Mouse (Mus musculus) liver, embryonic 15.5 days (tissue): ENCODE measurements around the gene Elof1. TPM values are rescaled to one million over a fixed set of nuclear protein-coding genes. Genes with fewer than 3 reads are reported as not detected.
A peak's percentile ranks its signal among the peaks of the same experiment; 100 is the strongest.
"Not testable (repeated sequence)": the region's sequence is repeated elsewhere in the genome, so short reads cannot be mapped to it uniquely, and the experiment has no call there.

ENCODE experiments used
- ATAC-seq: fragments of 200-750 bp; cut with Nextera tagmentation; 2 replicates; pipeline ENCODE4 v1.8.0; 2017; ENCODE audit warnings: moderate number of reproducible peaks, mild to moderate bottlenecking, moderate library complexity; ENCODE audit not compliant: insufficient read depth
- H3K27ac ChIP-seq: fragments of 300-500 bp; sonication (generic); replicated peaks from 2 replicates; pipeline ENCODE4 v1.5.1; 2015; ENCODE audit warnings: mild to moderate bottlenecking, inconsistent platforms
- H3K27me3 ChIP-seq: fragments of 300-500 bp; sonication (generic); 2 replicates; pipeline ENCODE4 v1.6.1; 2015; ENCODE audit warnings: mild to moderate bottlenecking, inconsistent platforms
- H3K36me3 ChIP-seq: fragments of 300-500 bp; sonication (generic); replicated peaks from 2 replicates; pipeline ENCODE4 v1.6.1; 2015; ENCODE audit warnings: moderate library complexity, mild to moderate bottlenecking, inconsistent platforms
- H3K4me1 ChIP-seq: fragments of 300-500 bp; sonication (generic); replicated peaks from 2 replicates; pipeline ENCODE4 v1.6.1; 2015; ENCODE audit warnings: inconsistent platforms
- H3K4me2 ChIP-seq: fragments of 300-500 bp; sonication (generic); 2 replicates; pipeline ENCODE4 v1.6.1; 2015; ENCODE audit warnings: moderate library complexity, mild to moderate bottlenecking, inconsistent platforms
- H3K4me3 ChIP-seq: fragments of 300-500 bp; sonication (generic); replicated peaks from 2 replicates; pipeline ENCODE4 v1.5.1; 2015; ENCODE audit warnings: mild to moderate bottlenecking, inconsistent platforms
- H3K9ac ChIP-seq: fragments of 300-500 bp; sonication (generic); 2 replicates; pipeline ENCODE4 v1.6.1; 2015; ENCODE audit warnings: moderate library complexity, mild to moderate bottlenecking, inconsistent platforms
- H3K9me3 ChIP-seq: fragments of 300-500 bp; sonication (generic); replicated peaks from 2 replicates; pipeline ENCODE4 v1.6.1; 2016; ENCODE audit warnings: inconsistent platforms
- WGBS: fragments of 180-500 bp; shearing (Covaris S2); methylation state at CpG from one replicate; pipeline ENCODE4 v1.1.7; 2015; ENCODE audit warnings: mixed read lengths; ENCODE audit not compliant: insufficient replicate concordance; 5-methylcytosine and 5-hydroxymethylcytosine counted together
- polyA plus RNA-seq: library from polyadenylated mRNA; unstranded; fragments of >200 nt; fragmentation: Nextera tagmentation; extraction: Ambion mirVana; gene quantifications from 2 replicates; pipeline ENCODE4 v1.2.1, GENCODE M21; 2015

Elof1 gene
- polyA plus RNA-seq, 1 experiment from 2014 or later = 88.8 TPM

- H3K4me3 ChIP-seq = no peak overlapping the region
- WGBS = 48% methylated on average over 2 of the region's 2 CpGs
Measured at GRCm38 (mm10) chr9:22087034-22087618, 29.8 kb downstream of the Elof1 start.

GRCm38 (mm10) chr9:22086012-22086411 lies 31.0 kb downstream of the Elof1 start:
- Histone ChIP-seq H3K27me3 (no peaks in the 10 kb centered on the region), H3K4me3 (peak overlapping the region; percentile 92), H3K36me3 (0 out of 2 replicates have a peak, but pooled peaks cover 3% of the 10 kb centered on the region), H3K4me2 (peak overlapping the region; percentile 72), H3K4me1 (peaks cover 27% of the 10 kb centered on the region), H3K9ac (peak overlapping the region; percentile 86), H3K27ac (peak overlapping the region; percentile 77; the same call in 1 of the 2 replicates), H3K9me3 (no peaks in the 10 kb centered on the region)
- 83% methylated on average over 6 of the region's 6 CpGs for WGBS
- ATAC-seq = no peak

More at GRCm38 (mm10) chr9:22087034-22087618, 29.8 kb downstream of the Elof1 start:
- Histone ChIP-seq H3K27me3 (no peaks in the 10 kb centered on the region), H3K36me3 (0 out of 2 replicates have a peak, but pooled peaks cover 3% of the 10 kb centered on the region), H3K4me2 (no peak overlapping the region), H3K27ac (no peak overlapping the region), H3K9me3 (no peaks in the 10 kb centered on the region), H3K9ac (no peak overlapping the region), H3K4me1 (peaks cover 27% of the 10 kb centered on the region)
- ATAC-seq = no peak

- Histone ChIP-seq H3K9ac (peak within 1 kb of the TSS; percentile 86), H3K9me3 (no peaks in the 10 kb centered on the region), H3K27me3 (no peaks in the 10 kb centered on the region), H3K4me1 (peaks cover 27% of the 10 kb centered on the region), H3K27ac (peak within 1 kb of the TSS; percentile 77), H3K36me3 (0 out of 2 replicates have a peak, but pooled peaks cover 3% of the 10 kb centered on the region), H3K4me3 (peak within 1 kb of the TSS; percentile 92), H3K4me2 (peak within 1 kb of the TSS; percentile 72)
- WGBS = under 1% methylated on average over 48 of the region's 48 CpGs
- peak; percentile 99 for ATAC-seq
Measured at GRCm38 (mm10) chr9:22085022-22085834, 31.7 kb downstream of the Elof1 start, which contains the start of gene Ecsit. Gene Ecsit (minus strand): TSS chr9:22085438.

GRCm38 (mm10) chr9:22084667-22085021 lies 32.3 kb downstream of the Elof1 start:
- whole genome bisulfite sequencing = 17% methylated on average over 4 of the region's 4 CpGs

GRCm38 (mm10) chr9:22076223-22076622 lies 40.7 kb downstream of the Elof1 start:
- Histone ChIP-seq H3K4me3 (no peak overlapping the region), H3K4me1 (peaks cover 11% of the 10 kb centered on the region; the same call in 1 of the 2 replicates), H3K9me3 (no peaks in the 10 kb centered on the region), H3K27ac (no peak overlapping the region), H3K9ac (no peak overlapping the region), H3K4me2 (no peak overlapping the region), H3K36me3 (peaks cover 37% of the 10 kb centered on the region), H3K27me3 (no peaks in the 10 kb centered on the region)
- no peak for ATAC-seq
- WGBS = 84% methylated on average over 23 of the region's 23 CpGs

More at GRCm38 (mm10) chr9:22084667-22085021, 32.3 kb downstream of the Elof1 start:
- Histone ChIP-seq H3K36me3 (0 out of 2 replicates have a peak, but pooled peaks cover 3% of the 10 kb centered on the region), H3K4me1 (peaks cover 27% of the 10 kb centered on the region), H3K27ac (peak overlapping the region; percentile 69), H3K9me3 (no peaks in the 10 kb centered on the region), H3K4me2 (peak overlapping the region; percentile 72), H3K4me3 (peak overlapping the region; percentile 92), H3K9ac (peak overlapping the region; percentile 86), H3K27me3 (no peaks in the 10 kb centered on the region)
- no peak for ATAC-seq

- H3K4me3 ChIP-seq, ATAC-seq, H3K27ac ChIP-seq, H3K4me2 ChIP-seq, H3K9me3 ChIP-seq, H3K9ac ChIP-seq, H3K27me3 ChIP-seq: not testable (repeated sequence)
- 66% methylated on average over 5 of the region's 5 CpGs for WGBS
- peaks cover 37% of the 10 kb centered on the region for H3K36me3 ChIP-seq
- peaks cover 11% of the 10 kb centered on the region; the same call in 1 of the 2 replicates for H3K4me1 ChIP-seq
Measured at GRCm38 (mm10) chr9:22075778-22076177, 41.2 kb downstream of the Elof1 start.

- ATAC-seq = no peak
- Histone ChIP-seq H3K4me2 (no peak overlapping the region), H3K4me1 (peaks cover 23% of the 10 kb centered on the region), H3K9me3 (no peaks in the 10 kb centered on the region), H3K27me3 (no peaks in the 10 kb centered on the region), H3K27ac (no peak overlapping the region), H3K4me3 (no peak overlapping the region), H3K9ac (no peak overlapping the region), H3K36me3 (peaks cover 43% of the 10 kb centered on the region)
- 86% methylated on average over 4 of the region's 4 CpGs for WGBS
Measured at GRCm38 (mm10) chr9:22072276-22072675, 44.7 kb downstream of the Elof1 start.

GRCm38 (mm10) chr9:22070791-22071573 lies 46.0 kb downstream of the Elof1 start, which contains the start of the genes Gm49318 and Zfp653:
Gene Gm49318 (minus strand): TSS chr9:22071259.
Gene Zfp653 (minus strand): TSS chr9:22071376.
- no peaks in the 10 kb centered on the region for H3K27me3 ChIP-seq
- H3K4me1 ChIP-seq = peaks cover 25% of the 10 kb centered on the region
- no peaks in the 10 kb centered on the region for H3K9me3 ChIP-seq
- H3K27ac ChIP-seq = peak within 1 kb of the TSS; percentile 95
- under 1% methylated on average over 86 of the region's 87 CpGs for WGBS
- peak within 1 kb of the TSS; percentile 79 for H3K4me3 ChIP-seq
- H3K36me3 ChIP-seq = peaks cover 38% of the 10 kb centered on the region
- peak; percentile 93 for ATAC-seq
- peak within 1 kb of the TSS; percentile 76 for H3K4me2 ChIP-seq
- peak within 1 kb of the TSS; percentile 84 for H3K9ac ChIP-seq

GRCm38 (mm10) chr9:22069881-22070553 lies 47.0 kb downstream of the Elof1 start:
- H3K9ac ChIP-seq = peak overlapping the region; percentile 84; the same call in 1 of the 2 replicates
- H3K4me2 ChIP-seq = peak overlapping the region; percentile 76
- H3K27ac ChIP-seq = peak overlapping the region; percentile 95
- no peak for ATAC-seq
- H3K4me1 ChIP-seq = peaks cover 27% of the 10 kb centered on the region
- H3K27me3 ChIP-seq = no peaks in the 10 kb centered on the region
- 63% methylated on average over 4 of the region's 4 CpGs for WGBS
- H3K36me3 ChIP-seq = peaks cover 41% of the 10 kb centered on the region
- peak overlapping the region; percentile 79 for H3K4me3 ChIP-seq
- H3K9me3 ChIP-seq = no peaks in the 10 kb centered on the region

- 83% methylated on average over 5 of the region's 5 CpGs for WGBS
- Histone ChIP-seq H3K9ac (no peak overlapping the region), H3K4me2 (no peak overlapping the region), H3K27ac (no peak overlapping the region), H3K27me3 (no peaks in the 10 kb centered on the region), H3K9me3 (no peaks in the 10 kb centered on the region), H3K4me3 (no peak overlapping the region), H3K36me3 (peaks cover 50% of the 10 kb centered on the region), H3K4me1 (peaks cover 25% of the 10 kb centered on the region)
- no peak for ATAC-seq
Measured at GRCm38 (mm10) chr9:22067195-22067594, 49.8 kb downstream of the Elof1 start.
